Mouse (Mus musculus): ENCODE data around the gene Rdh16f2. TPM values are rescaled to one million over a fixed set of nuclear protein-coding genes. Genes with fewer than 3 reads are reported as not detected.
"Not testable (repeated sequence)": the region's sequence is repeated elsewhere in the genome, so short reads cannot be mapped to it uniquely, and the experiment has no call there.

The Rdh16f2 gene
- polyA plus RNA-seq, 1 experiment from 2014 or later: not detected

DNA sequence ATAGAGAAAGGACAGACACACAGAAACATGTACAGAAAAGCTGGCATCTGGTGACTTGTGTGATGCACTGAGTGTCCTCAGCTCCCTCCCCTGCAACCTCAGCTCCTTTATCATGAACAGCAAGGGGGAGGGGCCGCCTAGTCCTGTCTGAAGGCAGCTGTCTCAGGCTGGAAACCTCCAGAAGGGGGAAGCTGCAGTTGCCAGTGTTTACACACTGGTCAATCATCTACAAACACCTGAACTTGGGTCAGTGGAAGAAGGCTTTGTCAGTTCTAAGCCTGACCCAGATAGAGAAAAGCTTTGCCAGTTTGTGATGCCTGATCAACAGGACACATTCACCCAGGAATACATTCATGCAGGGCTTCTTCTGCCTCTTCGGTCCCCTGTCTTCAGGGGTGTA is 11.4 kb downstream of the Rdh16f2 start:
- Histone ChIP-seq H3K79me2 (ENCODE audit: inconsistent target) (no peaks in the 10 kb centered on the region), H3K36me3 (ENCODE audit: inconsistent target) (no peaks in the 10 kb centered on the region), H3K27ac (no peak overlapping the region), H3K4me3 (ENCODE audit: inconsistent target) (no peak overlapping the region)
- WGBS (ENCODE audit: missing documents): 67% methylated on average over 2 of the region's 2 CpGs

DNA sequence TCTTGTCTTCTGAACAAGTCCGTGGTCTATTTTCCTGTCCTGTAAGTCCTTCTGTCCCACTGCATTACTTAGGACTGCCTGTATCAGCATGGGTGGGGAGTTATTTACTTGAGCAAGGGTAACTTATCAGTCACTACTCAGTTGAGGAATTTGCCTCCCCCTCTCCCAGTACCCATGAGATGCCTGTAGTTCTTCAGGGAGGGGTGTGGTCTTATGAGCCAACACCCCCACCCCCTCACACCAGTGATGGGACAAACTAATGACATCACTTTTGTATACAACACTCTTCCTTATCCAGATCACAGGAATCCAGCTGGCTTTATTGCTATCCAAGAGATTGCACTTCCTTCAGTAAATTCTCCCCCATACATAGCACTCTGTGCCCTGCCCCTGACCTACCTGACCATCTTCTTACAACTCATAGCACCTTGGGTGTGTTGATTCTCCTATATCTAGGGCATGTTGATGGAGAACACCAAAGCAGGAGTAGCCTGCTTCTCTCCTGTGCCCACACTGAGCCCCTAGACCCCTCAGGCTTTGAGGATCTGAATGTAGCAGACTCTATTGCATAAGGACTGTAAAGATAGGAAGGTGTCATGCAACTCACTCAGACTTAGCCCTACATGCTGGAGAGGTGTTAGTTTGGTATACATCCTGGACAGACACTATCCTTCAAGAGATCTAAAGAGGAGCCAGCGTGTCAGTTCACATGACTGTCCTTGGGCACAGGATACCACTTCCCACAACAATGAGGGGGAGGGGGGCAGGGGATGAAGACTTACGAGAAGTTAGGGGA is 12.2 kb downstream of the Rdh16f2 start:
- Histone ChIP-seq H3K4me3 (ENCODE audit: inconsistent target) (no peak overlapping the region), H3K36me3 (ENCODE audit: inconsistent target) (no peaks in the 10 kb centered on the region), H3K79me2 (ENCODE audit: inconsistent target) (no peaks in the 10 kb centered on the region), H3K27ac (no peak overlapping the region)
- WGBS (ENCODE audit: missing documents): 76% methylated on average over 3 of the region's 3 CpGs

DNA sequence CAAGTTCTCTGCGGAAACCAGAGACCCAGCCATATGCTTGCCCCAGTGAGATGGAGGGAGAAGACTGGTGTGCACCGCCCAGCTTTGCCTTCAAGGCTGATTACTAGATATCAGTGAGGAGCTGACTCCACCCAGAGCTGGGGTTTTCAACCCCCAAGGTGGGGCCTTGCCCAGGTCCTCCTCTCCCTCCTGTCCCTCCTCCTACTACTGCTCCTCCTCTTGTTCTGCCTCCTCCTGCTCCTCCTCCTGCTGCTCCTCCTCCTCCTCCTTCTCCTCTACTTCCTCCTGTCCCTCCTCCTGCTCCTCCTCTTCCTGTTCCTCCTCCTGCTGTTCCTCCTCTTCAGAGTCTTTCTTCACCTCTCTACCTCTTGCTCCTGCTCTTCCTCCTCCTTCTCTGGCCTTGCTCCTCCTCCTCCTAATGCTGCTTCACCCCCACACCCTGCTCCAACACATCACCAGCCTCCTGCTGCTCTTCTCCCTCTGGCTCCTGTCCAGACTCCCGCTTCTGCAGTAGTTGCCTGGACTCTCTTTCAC is 12.9 kb downstream of the Rdh16f2 start:
- Histone ChIP-seq H3K36me3 (ENCODE audit: inconsistent target) (no peaks in the 10 kb centered on the region), H3K79me2 (ENCODE audit: inconsistent target) (no peaks in the 10 kb centered on the region), H3K27ac (no peak overlapping the region), H3K4me3 (ENCODE audit: inconsistent target) (no peak overlapping the region)
- 95% methylated on average over 3 of the region's 3 CpGs for WGBS (ENCODE audit: missing documents)

DNA sequence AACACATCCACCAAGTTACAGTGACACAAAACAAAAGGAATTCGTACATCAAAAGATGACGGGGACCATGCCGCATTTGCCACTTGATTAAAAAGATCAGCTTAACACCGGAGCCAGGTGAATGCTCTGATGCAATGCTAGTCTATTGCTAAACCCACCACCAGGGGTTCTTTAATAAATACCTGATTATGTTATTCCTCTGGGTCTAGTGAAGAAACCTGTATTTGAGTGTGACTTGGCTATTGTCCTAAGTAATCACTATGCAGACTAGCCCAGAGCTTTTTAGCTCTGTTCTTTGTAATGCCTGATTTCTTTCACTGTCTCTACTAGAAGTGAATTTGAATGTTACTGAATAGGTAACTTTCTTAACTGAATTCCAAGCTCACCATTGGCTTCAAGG is 14.8 kb downstream of the Rdh16f2 start:
- Histone ChIP-seq H3K79me2 (ENCODE audit: inconsistent target) (no peaks in the 10 kb centered on the region), H3K4me3 (ENCODE audit: inconsistent target) (no peak overlapping the region), H3K27ac (no peak overlapping the region), H3K36me3 (ENCODE audit: inconsistent target) (no peaks in the 10 kb centered on the region)
- WGBS (ENCODE audit: missing documents): 98% methylated on average over 4 of the region's 4 CpGs

DNA sequence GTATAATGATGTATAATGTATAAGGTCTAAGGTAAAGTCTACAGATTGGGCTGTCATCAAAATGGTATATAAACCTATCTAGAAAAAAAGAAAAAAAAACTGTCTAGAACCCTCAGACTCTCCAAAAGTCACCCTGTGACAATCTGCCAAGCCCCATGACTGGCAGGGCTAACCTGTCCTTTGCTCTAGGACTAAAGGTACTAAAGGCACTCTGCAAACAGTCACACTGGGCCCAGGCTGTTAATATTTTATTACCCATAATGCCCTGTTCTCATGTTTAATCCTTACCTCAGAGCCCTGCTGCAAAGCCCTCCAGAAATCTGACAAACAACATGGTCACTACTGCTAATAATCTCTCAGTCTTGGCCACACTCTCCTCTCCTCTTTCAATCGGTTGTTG is 20.3 kb downstream of the Rdh16f2 start:
- no peaks in the 10 kb centered on the region for H3K36me3 ChIP-seq (ENCODE audit: inconsistent target)
- 63% methylated on average over 1 of the region's 1 CpGs for WGBS (ENCODE audit: missing documents)
- H3K27ac ChIP-seq: no peak overlapping the region
- H3K4me3 ChIP-seq (ENCODE audit: inconsistent target): no peak overlapping the region
- no peaks in the 10 kb centered on the region for H3K79me2 ChIP-seq (ENCODE audit: inconsistent target)

DNA sequence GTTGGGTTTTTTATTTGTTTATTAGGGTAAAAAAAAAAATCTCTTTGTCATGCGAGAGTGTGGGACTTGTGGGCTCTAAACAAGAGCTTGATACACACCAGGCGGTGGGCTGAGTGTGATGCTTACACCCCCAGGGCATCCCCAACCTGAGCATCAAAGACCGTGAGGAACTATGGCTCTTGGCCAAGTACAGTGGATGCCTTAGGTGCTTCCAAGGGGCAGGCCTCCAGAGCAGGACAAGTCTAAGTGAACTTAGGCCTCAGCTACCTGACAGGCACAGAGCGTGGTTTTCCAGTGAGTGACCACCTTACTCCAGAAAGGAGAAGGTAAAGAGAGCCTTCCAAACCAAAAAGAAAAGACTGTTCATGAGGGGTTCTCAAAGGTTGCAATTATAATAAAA is 20.7 kb downstream of the Rdh16f2 start:
- H3K4me3 ChIP-seq (ENCODE audit: inconsistent target): no peak overlapping the region
- 87% methylated on average over 4 of the region's 4 CpGs for WGBS (ENCODE audit: missing documents)
- no peaks in the 10 kb centered on the region for H3K79me2 ChIP-seq (ENCODE audit: inconsistent target)
- no peak overlapping the region for H3K27ac ChIP-seq
- H3K36me3 ChIP-seq (ENCODE audit: inconsistent target): no peaks in the 10 kb centered on the region

DNA sequence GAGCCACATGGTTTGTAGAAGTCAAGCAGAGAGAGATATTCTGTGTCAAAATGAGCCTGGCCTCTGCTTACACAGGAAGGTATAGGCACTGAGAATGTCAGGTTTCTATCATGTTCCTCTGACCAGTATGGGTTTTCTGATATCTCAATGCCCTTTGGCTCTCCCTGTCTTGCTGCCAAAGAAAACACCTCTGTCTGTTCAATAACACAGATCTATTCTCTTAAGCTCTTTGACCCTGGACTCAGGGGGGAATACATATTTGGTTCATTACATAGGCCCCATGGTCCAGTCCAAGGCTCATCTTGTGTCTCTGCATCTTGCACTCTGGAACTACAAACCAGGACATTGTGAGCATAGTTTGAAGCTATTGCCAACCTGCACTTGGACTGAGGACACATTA is 22.3 kb downstream of the Rdh16f2 start, which contains the start of gene Rdh7:
TSS of gene Rdh7 (minus strand) at position 213 of the 400 bp plus-strand sequence.
- no peak within 1 kb of the TSS for H3K4me3 ChIP-seq (ENCODE audit: inconsistent target)
- H3K79me2 ChIP-seq (ENCODE audit: inconsistent target): no peaks in the 10 kb centered on the region
- no peaks in the 10 kb centered on the region for H3K36me3 ChIP-seq (ENCODE audit: inconsistent target)
- no peak within 1 kb of the TSS for H3K27ac ChIP-seq

- H3K4me3 ChIP-seq (ENCODE audit: inconsistent target): no peak overlapping the region
- H3K27ac ChIP-seq: no peak overlapping the region
- WGBS (ENCODE audit: missing documents): 90% methylated on average over 1 of the region's 1 CpGs
- no peaks in the 10 kb centered on the region for H3K36me3 ChIP-seq (ENCODE audit: inconsistent target)
- no peaks in the 10 kb centered on the region for H3K79me2 ChIP-seq (ENCODE audit: inconsistent target)
These were observed 25.2 kb downstream of the Rdh16f2 start for GRCm38 (mm10) chr10:127891481-127891880.

DNA sequence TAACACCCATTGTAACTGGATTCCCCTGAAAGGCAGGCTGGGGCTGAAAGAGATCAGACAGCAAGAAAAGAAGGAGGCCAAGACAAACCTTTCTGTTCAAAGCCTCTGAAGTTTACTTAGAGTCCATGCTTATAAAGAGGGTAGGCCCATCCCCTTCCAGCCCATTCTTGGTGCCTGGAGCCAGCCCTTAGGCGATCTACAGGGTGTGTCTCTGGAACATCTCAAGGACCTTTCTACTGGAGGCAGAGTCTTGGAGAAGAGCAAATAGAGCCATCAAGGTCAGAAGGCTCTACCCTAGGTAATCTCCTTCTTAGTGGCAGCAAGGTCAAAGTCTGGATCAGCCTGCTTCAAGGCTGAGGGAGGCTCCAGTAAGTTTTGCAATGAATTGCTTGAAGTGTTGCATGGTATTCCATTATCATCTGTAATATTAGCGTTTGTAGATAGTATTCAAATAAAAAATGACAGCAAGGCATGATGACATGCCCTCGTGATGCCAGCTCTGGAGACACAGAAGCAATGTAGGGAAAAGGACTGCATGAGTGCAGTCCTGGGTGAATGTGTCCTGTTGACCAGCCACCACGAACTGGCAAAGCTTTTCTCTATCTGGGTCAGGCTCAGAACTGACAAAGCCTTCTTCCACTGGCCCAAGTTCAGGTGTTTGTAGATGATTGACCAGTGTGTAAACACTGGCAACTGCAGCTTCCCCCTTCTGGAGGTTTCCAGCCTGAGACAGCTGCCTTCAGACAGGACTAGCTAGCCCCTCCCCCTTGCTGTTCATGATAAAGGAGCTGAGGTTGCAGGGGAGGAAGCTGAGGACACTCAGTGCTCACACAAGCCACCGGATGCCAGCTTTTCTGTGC is 27.1 kb downstream of the Rdh16f2 start:
- H3K4me3 ChIP-seq (ENCODE audit: inconsistent target); H3K27ac ChIP-seq; H3K79me2 ChIP-seq (ENCODE audit: inconsistent target); H3K36me3 ChIP-seq (ENCODE audit: inconsistent target): not testable (repeated sequence)
- WGBS (ENCODE audit: missing documents): 53% methylated on average over 5 of the region's 5 CpGs

- no peaks in the 10 kb centered on the region for H3K79me2 ChIP-seq (ENCODE audit: inconsistent target)
- H3K27ac ChIP-seq: no peak overlapping the region
- 56% methylated on average over 5 of the region's 5 CpGs for WGBS (ENCODE audit: missing documents)
- no peak overlapping the region for H3K4me3 ChIP-seq (ENCODE audit: inconsistent target)
- no peaks in the 10 kb centered on the region for H3K36me3 ChIP-seq (ENCODE audit: inconsistent target)
These were observed 30.4 kb downstream of the Rdh16f2 start for GRCm38 (mm10) chr10:127896705-127897104.

- Histone ChIP-seq H3K4me3 (ENCODE audit: inconsistent target) (no peak overlapping the region), H3K36me3 (ENCODE audit: inconsistent target) (no peaks in the 10 kb centered on the region), H3K27ac (no peak overlapping the region), H3K79me2 (ENCODE audit: inconsistent target) (no peaks in the 10 kb centered on the region)
- WGBS (ENCODE audit: missing documents): 91% methylated on average over 3 of the region's 3 CpGs
These were observed 31.2 kb downstream of the Rdh16f2 start for GRCm38 (mm10) chr10:127897506-127897905.

DNA sequence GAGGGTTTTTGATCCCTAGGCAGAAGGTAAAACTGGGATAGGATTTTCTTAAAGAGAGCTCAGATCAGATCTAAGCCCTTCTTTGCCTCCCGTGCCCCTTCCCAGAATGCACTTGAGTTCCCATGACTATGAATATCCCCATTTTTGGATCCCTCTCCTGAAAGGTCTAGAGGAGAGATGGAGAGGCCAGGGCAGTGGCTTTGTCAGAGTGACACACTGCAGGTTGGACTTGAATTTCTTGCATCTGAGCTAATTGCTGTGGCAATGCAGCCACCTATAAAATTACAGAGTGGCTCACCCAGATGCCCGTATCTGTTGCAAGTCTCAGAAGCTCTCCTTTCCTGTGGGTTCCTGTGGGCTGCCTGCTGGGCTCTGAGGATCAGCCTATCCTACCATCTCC is 31.9 kb downstream of the Rdh16f2 start, which contains the start of gene Sdr9c7:
TSS of gene Sdr9c7 (plus strand) at position 301 of the 400 bp plus-strand sequence.
- WGBS (ENCODE audit: missing documents): 80% methylated on average over 2 of the region's 2 CpGs
- H3K4me3 ChIP-seq (ENCODE audit: inconsistent target): no peak within 1 kb of the TSS
- H3K79me2 ChIP-seq (ENCODE audit: inconsistent target): no peaks in the 10 kb centered on the region
- H3K27ac ChIP-seq: no peak within 1 kb of the TSS
- H3K36me3 ChIP-seq (ENCODE audit: inconsistent target): no peaks in the 10 kb centered on the region

DNA sequence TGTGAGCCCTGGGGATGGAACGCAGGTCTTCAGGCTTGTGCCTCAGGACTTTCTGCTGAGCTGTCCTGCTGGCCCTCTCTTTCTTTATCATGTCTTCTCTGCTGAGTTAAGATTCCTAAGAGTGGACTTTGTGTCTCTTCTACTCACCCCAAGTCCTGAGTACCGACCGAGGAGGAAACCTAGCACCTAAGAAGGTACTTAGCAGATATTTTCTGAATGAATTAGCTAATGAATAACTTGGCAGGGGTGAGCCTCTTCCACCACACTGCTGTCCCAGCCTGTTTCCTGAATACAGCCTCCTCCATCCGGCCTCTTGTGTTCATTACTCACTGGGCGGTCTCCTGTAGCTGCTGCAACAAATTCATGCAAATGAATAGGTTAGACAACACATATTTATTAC is 33.5 kb downstream of the Rdh16f2 start:
- 72% methylated on average over 4 of the region's 5 CpGs for WGBS (ENCODE audit: missing documents)

GRCm38 (mm10) chr10:127901751-127902150 is 35.5 kb downstream of the Rdh16f2 start:
- Histone ChIP-seq H3K27ac (no peak overlapping the region), H3K36me3 (ENCODE audit: inconsistent target) (no peaks in the 10 kb centered on the region), H3K79me2 (ENCODE audit: inconsistent target) (no peaks in the 10 kb centered on the region), H3K4me3 (ENCODE audit: inconsistent target) (no peak overlapping the region)
- 85% methylated on average over 4 of the region's 4 CpGs for WGBS (ENCODE audit: missing documents)

More for the DNA sequence above, 33.5 kb downstream of the Rdh16f2 start:
- Histone ChIP-seq H3K4me3 (ENCODE audit: inconsistent target) (no peak overlapping the region), H3K36me3 (ENCODE audit: inconsistent target) (no peaks in the 10 kb centered on the region), H3K27ac (no peak overlapping the region), H3K79me2 (ENCODE audit: inconsistent target) (no peaks in the 10 kb centered on the region)

- WGBS (ENCODE audit: missing documents): 89% methylated on average over 1 of the region's 1 CpGs
- Histone ChIP-seq H3K27ac (no peak overlapping the region), H3K36me3 (ENCODE audit: inconsistent target) (no peaks in the 10 kb centered on the region), H3K79me2 (ENCODE audit: inconsistent target) (no peaks in the 10 kb centered on the region), H3K4me3 (ENCODE audit: inconsistent target) (no peak overlapping the region)
These were observed 36.8 kb downstream of the Rdh16f2 start for GRCm38 (mm10) chr10:127903116-127903515.
